Mouse (Mus musculus): ENCODE measurements at regions not wholly inside any gene's neighbourhood (a gene's known extent, or its start where the extent isn't known, plus 50 kb on each side); places are given as distances from the start of the nearest gene placed in this dataset.

DNA sequence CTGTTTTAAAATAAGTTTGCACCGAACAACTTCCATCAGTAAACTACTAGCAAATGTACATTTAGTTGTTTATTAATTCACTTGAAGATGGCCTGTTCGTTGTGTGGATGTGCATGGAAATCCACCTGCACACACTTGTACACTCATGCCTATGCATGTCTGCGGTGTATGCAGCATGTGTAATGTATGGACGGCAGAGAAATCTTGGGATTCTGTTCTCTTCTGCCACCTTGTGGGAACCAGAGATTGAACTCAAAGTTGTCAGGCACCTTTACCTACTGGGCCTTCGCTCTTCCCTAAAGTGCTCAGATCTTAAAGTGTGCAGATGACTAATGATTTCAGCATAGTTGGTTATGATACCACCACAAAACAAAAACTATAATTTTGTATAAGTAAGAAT is 137.4 kb downstream of the Kitl start:
- Histone ChIP-seq H3K36me3 (ENCODE audit: insufficient read depth, low read length) (no peaks in the 10 kb centered on the region), H3K9me3 (ENCODE audit: low read length) (no peaks in the 10 kb centered on the region), H3K4me3 (ENCODE audit: low read depth, low read length) (no peak overlapping the region), H3K27me3 (replicated peaks; ENCODE audit: insufficient read depth, low read length) (no peaks in the 10 kb centered on the region), H3K27ac (ENCODE audit: low read length) (no peak overlapping the region), H3K4me2 (replicated peaks; ENCODE audit: low read depth, low read length) (no peak overlapping the region), H3K9ac (replicated peaks; ENCODE audit: low read depth) (no peak overlapping the region), H3K4me1 (ENCODE audit: insufficient read depth, low read depth, low read length) (no peaks in the 10 kb centered on the region)
- ATAC-seq, result no peak
- 41% methylated on average over 5 of the region's 5 CpGs for WGBS
- peak; percentile 24 for DNase-seq (ENCODE audit: low spot score)
- TF ChIP-seq EP300 (IDR thresholded peaks at IDR 0.05) (no peak), CTCF (IDR thresholded peaks at IDR 0.05) (peak; percentile 81)

DNA sequence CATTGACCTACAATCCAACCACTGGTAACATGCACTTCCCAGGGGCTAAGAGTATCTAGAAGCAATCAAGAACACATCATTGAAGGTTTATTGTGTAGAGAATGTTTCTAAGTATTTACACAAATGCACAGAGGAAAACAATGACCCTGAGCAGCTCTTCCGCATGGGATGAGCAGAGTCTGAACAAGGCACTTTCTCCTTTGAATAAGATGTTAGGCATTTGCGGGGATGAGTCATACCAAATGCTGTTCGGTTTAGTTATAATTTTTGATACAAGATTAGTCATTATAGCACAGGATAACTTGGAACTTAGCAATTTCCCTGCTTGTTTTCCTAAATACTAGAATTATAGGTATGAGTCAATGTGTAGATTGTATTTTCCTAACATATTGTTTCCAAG is 137.9 kb downstream of the Kitl start:
- 77% methylated on average over 3 of the region's 3 CpGs for WGBS
- DNase-seq (ENCODE audit: low spot score) (no peak), ATAC-seq (no peak)
- Histone ChIP-seq H3K27ac (ENCODE audit: low read length) (no peak overlapping the region), H3K9me3 (ENCODE audit: low read length) (no peaks in the 10 kb centered on the region), H3K4me1 (ENCODE audit: insufficient read depth, low read depth, low read length) (no peaks in the 10 kb centered on the region), H3K36me3 (ENCODE audit: insufficient read depth, low read length) (no peaks in the 10 kb centered on the region), H3K4me3 (ENCODE audit: low read depth, low read length) (no peak overlapping the region), H3K9ac (replicated peaks; ENCODE audit: low read depth) (no peak overlapping the region), H3K4me2 (replicated peaks; ENCODE audit: low read depth, low read length) (no peak overlapping the region), H3K27me3 (replicated peaks; ENCODE audit: insufficient read depth, low read length) (no peaks in the 10 kb centered on the region)
- TF ChIP-seq EP300 (IDR thresholded peaks at IDR 0.05) (no peak), CTCF (IDR thresholded peaks at IDR 0.05) (no peak)

DNA sequence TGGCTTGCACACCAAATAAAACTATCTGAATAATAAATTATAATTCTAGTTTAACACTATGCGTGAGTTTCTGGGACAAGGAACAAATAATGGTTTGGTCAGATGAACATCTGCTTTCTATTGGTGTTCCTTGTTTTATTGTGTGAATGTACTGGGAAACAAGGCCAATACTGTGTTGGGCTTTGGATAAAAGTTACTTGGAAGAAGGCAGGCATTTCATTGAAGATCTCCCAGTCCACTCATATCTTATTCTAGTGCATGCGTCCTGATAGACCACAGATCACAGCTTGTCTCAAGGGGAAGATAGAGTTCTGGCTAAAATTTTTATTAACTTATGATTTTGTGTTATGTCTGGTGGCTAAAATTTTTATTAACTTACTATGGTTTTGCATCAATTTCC is 140.1 kb downstream of the Kitl start:
- ATAC-seq (no peak), DNase-seq (ENCODE audit: low spot score) (no peak)
- Histone ChIP-seq H3K4me2 (replicated peaks; ENCODE audit: low read depth, low read length) (no peak overlapping the region), H3K4me1 (ENCODE audit: insufficient read depth, low read depth, low read length) (peaks cover 3% of the 10 kb centered on the region; the same call in 1 of the 2 replicates), H3K9ac (replicated peaks; ENCODE audit: low read depth) (no peak overlapping the region), H3K4me3 (ENCODE audit: low read depth, low read length) (no peak overlapping the region), H3K27ac (ENCODE audit: low read length) (no peak overlapping the region), H3K9me3 (ENCODE audit: low read length) (no peaks in the 10 kb centered on the region), H3K36me3 (ENCODE audit: insufficient read depth, low read length) (no peaks in the 10 kb centered on the region), H3K27me3 (replicated peaks; ENCODE audit: insufficient read depth, low read length) (no peaks in the 10 kb centered on the region)
- TF ChIP-seq EP300 (IDR thresholded peaks at IDR 0.05) (no peak), CTCF (IDR thresholded peaks at IDR 0.05) (no peak)
- WGBS, result 85% methylated on average over 2 of the region's 2 CpGs

DNA sequence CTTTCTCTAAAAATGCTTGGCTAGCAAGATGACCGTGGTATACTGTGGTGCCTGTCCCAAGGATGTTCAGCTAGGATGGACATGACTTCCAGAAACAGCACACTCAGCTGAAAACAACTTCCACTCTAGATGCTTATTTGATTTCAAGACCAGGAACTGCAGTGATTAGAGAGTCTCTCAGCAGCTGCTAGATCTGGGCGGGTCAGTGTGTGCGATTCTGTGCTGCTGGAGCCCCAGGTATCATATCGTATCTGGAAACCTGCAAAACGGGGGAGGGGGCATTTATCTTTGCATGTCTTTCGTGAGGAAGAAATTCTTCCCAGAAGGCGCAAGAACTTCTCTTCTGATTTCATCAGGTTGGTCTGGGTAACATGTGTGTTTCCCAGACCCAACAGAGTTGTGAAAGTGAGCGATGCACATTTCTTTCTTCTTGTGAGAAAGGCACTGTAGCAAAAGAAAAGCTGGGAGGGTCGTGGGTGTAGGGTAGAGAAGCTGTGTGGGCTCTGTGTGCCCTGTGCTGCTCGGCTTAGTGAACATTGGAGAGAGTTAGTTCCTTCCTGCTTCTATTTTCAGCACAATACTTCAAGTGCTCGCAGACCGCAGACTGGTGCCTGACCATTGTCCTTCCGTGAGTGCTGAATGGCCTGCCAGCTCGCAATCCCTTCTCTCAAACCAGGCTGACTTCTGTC is 144.6 kb downstream of the Kitl start:
- Histone ChIP-seq H3K27ac (ENCODE audit: low read length) (peak overlapping the region; percentile 48; the same call in 1 of the 2 replicates), H3K9ac (replicated peaks; ENCODE audit: low read depth) (no peak overlapping the region), H3K4me2 (replicated peaks; ENCODE audit: low read depth, low read length) (peak overlapping the region; percentile 38), H3K36me3 (ENCODE audit: insufficient read depth, low read length) (no peaks in the 10 kb centered on the region), H3K4me3 (ENCODE audit: low read depth, low read length) (0 out of 2 replicates have a peak overlapping the region, but pooled peaks have one; percentile 2), H3K4me1 (ENCODE audit: insufficient read depth, low read depth, low read length) (peaks cover 3% of the 10 kb centered on the region; the same call in 1 of the 2 replicates), H3K9me3 (ENCODE audit: low read length) (no peaks in the 10 kb centered on the region), H3K27me3 (replicated peaks; ENCODE audit: insufficient read depth, low read length) (no peaks in the 10 kb centered on the region)
- ATAC-seq (peak; percentile 77), DNase-seq (ENCODE audit: low spot score) (peak; percentile 60)
- TF ChIP-seq EP300 (IDR thresholded peaks at IDR 0.05), result no peak
- WGBS, result 32% methylated on average over 14 of the region's 14 CpGs

DNA sequence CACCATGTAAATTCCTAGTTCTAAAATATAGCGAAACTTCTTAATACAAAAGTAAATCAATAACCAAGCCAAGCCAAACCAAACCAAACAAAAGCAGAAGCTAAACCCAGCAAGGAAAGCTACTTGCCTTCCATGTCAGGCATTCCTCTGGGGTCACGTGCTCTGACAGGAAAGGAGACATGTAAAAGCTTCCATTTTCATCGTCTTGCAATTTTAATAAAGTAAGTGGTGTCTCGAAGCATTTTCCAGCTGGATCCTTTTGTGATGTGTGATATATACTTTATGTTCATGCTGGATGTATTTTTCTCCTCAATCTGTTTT is 145.1 kb downstream of the Kitl start:
- no peaks in the 10 kb centered on the region for H3K9me3 ChIP-seq (ENCODE audit: low read length)
- peak overlapping the region; percentile 38 for H3K4me2 ChIP-seq (replicated peaks; ENCODE audit: low read depth, low read length)
- peak; percentile 34; the same call in 1 of the 2 replicates for ATAC-seq
- no peaks in the 10 kb centered on the region for H3K36me3 ChIP-seq (ENCODE audit: insufficient read depth, low read length)
- no peak overlapping the region for H3K4me3 ChIP-seq (ENCODE audit: low read depth, low read length)
- no peak overlapping the region for H3K27ac ChIP-seq (ENCODE audit: low read length)
- no peaks in the 10 kb centered on the region for H3K27me3 ChIP-seq (replicated peaks; ENCODE audit: insufficient read depth, low read length)
- WGBS, result 19% methylated on average over 4 of the region's 4 CpGs
- H3K4me1 ChIP-seq (ENCODE audit: insufficient read depth, low read depth, low read length), result peaks cover 3% of the 10 kb centered on the region; the same call in 1 of the 2 replicates
- H3K9ac ChIP-seq (replicated peaks; ENCODE audit: low read depth), result no peak overlapping the region
- TF ChIP-seq EP300 (IDR thresholded peaks at IDR 0.05) (no peak), CTCF (IDR thresholded peaks at IDR 0.05) (no peak)
- DNase-seq (ENCODE audit: low spot score), result peak; percentile 32

DNA sequence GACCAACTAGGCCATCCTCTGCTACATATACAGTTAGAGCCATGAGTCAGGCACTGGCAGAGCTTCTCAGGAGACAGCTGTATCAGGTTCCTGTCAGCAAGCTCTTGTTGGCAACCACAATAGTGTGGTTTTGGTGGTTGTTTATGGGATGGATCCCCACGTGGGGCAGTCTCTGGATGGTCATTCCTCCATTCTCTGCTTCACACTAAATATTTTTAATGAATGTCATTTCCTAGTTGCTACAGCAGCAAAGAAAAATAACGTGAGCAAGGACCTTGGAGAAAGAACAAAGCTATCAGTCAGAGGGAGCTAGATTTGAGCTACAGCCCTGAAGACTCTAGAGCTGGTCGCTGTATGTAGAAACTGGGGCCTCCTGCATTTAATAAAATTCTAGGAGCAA is 145.7 kb downstream of the Kitl start:
- peak; percentile 70 for DNase-seq (ENCODE audit: low spot score)
- H3K9ac ChIP-seq (replicated peaks; ENCODE audit: low read depth), result no peak overlapping the region
- H3K36me3 ChIP-seq (ENCODE audit: insufficient read depth, low read length), result no peaks in the 10 kb centered on the region
- H3K27me3 ChIP-seq (replicated peaks; ENCODE audit: insufficient read depth, low read length), result no peaks in the 10 kb centered on the region
- WGBS, result 38% methylated on average over 3 of the region's 3 CpGs
- no peak for TF ChIP-seq EP300 (IDR thresholded peaks at IDR 0.05)
- TF ChIP-seq CTCF (IDR thresholded peaks at IDR 0.05), result no peak
- no peak overlapping the region for H3K4me3 ChIP-seq (ENCODE audit: low read depth, low read length)
- no peak overlapping the region for H3K27ac ChIP-seq (ENCODE audit: low read length)
- no peak overlapping the region for H3K4me2 ChIP-seq (replicated peaks; ENCODE audit: low read depth, low read length)
- H3K4me1 ChIP-seq (ENCODE audit: insufficient read depth, low read depth, low read length), result peaks cover 3% of the 10 kb centered on the region; the same call in 1 of the 2 replicates
- no peaks in the 10 kb centered on the region for H3K9me3 ChIP-seq (ENCODE audit: low read length)
- ATAC-seq, result peak; percentile 82
